Mouse (Mus musculus): Measurements from ENCODE around the gene Wfdc10. TPM values are rescaled to one million over a fixed set of nuclear protein-coding genes. Genes with fewer than 3 reads are reported as not detected.
A peak's percentile ranks its signal among the peaks of the same experiment; 100 is the strongest.
"Not testable (repeated sequence)": the region's sequence is repeated elsewhere in the genome, so short reads cannot be mapped to it uniquely, and the experiment has no call there.

Gene Wfdc10
- polyA plus RNA-seq (2012; rRNA removed): not detected in 2 replicates
- polyA plus RNA-seq (2014; fragmentation: Nextera tagmentation; extraction: Ambion mirVana): not detected in 2 replicates

GRCm38 (mm10) chr2:164655858-164656257, at the start of gene Wfdc10:
TSS of gene Wfdc10 (plus strand) at chr2:164656046.
- Histone ChIP-seq H3K4me2 (ENCODE audit: low read depth) (no peak within 1 kb of the TSS), H3K36me3 (replicated peaks; ENCODE audit: control insufficient read depth, insufficient read depth, low read depth) (no peaks in the 10 kb centered on the region), H3K4me1 (replicated peaks; ENCODE audit: control insufficient read depth in 2 of 2, insufficient read depth in 2 of 2, low read length in 1 of 2) (no peaks in the 10 kb centered on the region), H3K4me3 (ENCODE audit: insufficient read depth in 1 of 2, low read depth in 2 of 2, low read length in 2 of 2) (no peak within 1 kb of the TSS), H3K9me3 (ENCODE audit: control insufficient read depth, low read length) (no peaks in the 10 kb centered on the region), H3K27ac (no peak within 1 kb of the TSS), H3K9ac (replicated peaks) (no peak within 1 kb of the TSS), H3K27me3 (ENCODE audit: control insufficient read depth, insufficient read depth, low read length) (no peaks in the 10 kb centered on the region)
- ATAC-seq (ENCODE audit: insufficient read depth) (no peak), DNase-seq (ENCODE audit: low read depth in 3 of 3, low spot score in 3 of 3) (no peak)
- 8% methylated on average over 11 of the region's 11 CpGs for WGBS (ENCODE audit: insufficient replicate concordance)
- peak; percentile 89 for TF ChIP-seq CTCF (IDR thresholded peaks at IDR 0.05; ENCODE audit: low read depth)
- no peak for TF ChIP-seq EP300 (IDR thresholded peaks at IDR 0.05; ENCODE audit: low read depth)

- H3K27me3 ChIP-seq (ENCODE audit: control insufficient read depth, insufficient read depth, low read length): no peaks in the 10 kb centered on the region
- no peak for ATAC-seq (ENCODE audit: insufficient read depth)
- H3K9ac ChIP-seq (replicated peaks): no peak overlapping the region
- H3K4me2 ChIP-seq (ENCODE audit: low read depth): no peak overlapping the region
- H3K4me3 ChIP-seq (ENCODE audit: insufficient read depth in 1 of 2, low read depth in 2 of 2, low read length in 2 of 2): no peak overlapping the region
- no peaks in the 10 kb centered on the region for H3K36me3 ChIP-seq (replicated peaks; ENCODE audit: control insufficient read depth, insufficient read depth, low read depth)
- no peaks in the 10 kb centered on the region for H3K9me3 ChIP-seq (ENCODE audit: control insufficient read depth, low read length)
- WGBS (ENCODE audit: insufficient replicate concordance): 57% methylated on average over 6 of the region's 6 CpGs
- H3K27ac ChIP-seq: no peak overlapping the region
- no peak for DNase-seq (ENCODE audit: low read depth in 3 of 3, low spot score in 3 of 3)
- TF ChIP-seq CTCF (IDR thresholded peaks at IDR 0.05; ENCODE audit: low read depth) (no peak), EP300 (IDR thresholded peaks at IDR 0.05; ENCODE audit: low read depth) (no peak)
- no peaks in the 10 kb centered on the region for H3K4me1 ChIP-seq (replicated peaks; ENCODE audit: control insufficient read depth in 2 of 2, insufficient read depth in 2 of 2, low read length in 1 of 2)
These were observed 47.1 kb upstream of the Wfdc10 start for GRCm38 (mm10) chr2:164608781-164609180.

GRCm38 (mm10) chr2:164613471-164613870, 42.4 kb upstream of the Wfdc10 start, which contains the start of the genes Wfdc6b and Wfdc8:
TSS of gene Wfdc6b (plus strand) at chr2:164613522.
TSS of gene Wfdc8 (minus strand) at chr2:164613626.
- not testable (repeated sequence) for DNase-seq (ENCODE audit: low read depth in 3 of 3, low spot score in 3 of 3)

GRCm38 (mm10) chr2:164615386-164615785, 40.5 kb upstream of the Wfdc10 start:
- no peak overlapping the region for H3K27ac ChIP-seq

More at GRCm38 (mm10) chr2:164613471-164613870, 42.4 kb upstream of the Wfdc10 start, which contains the start of the genes Wfdc6b and Wfdc8:
- WGBS (ENCODE audit: insufficient replicate concordance): 49% methylated on average over 8 of the region's 8 CpGs
- H3K27me3 ChIP-seq (ENCODE audit: control insufficient read depth, insufficient read depth, low read length); ATAC-seq (ENCODE audit: insufficient read depth); H3K4me3 ChIP-seq (ENCODE audit: insufficient read depth in 1 of 2, low read depth in 2 of 2, low read length in 2 of 2); H3K27ac ChIP-seq; H3K9ac ChIP-seq (replicated peaks); H3K9me3 ChIP-seq (ENCODE audit: control insufficient read depth, low read length); H3K4me1 ChIP-seq (replicated peaks; ENCODE audit: control insufficient read depth in 2 of 2, insufficient read depth in 2 of 2, low read length in 1 of 2); H3K4me2 ChIP-seq (ENCODE audit: low read depth); H3K36me3 ChIP-seq (replicated peaks; ENCODE audit: control insufficient read depth, insufficient read depth, low read depth): not testable (repeated sequence)

GRCm38 (mm10) chr2:164619050-164619449, 36.8 kb upstream of the Wfdc10 start:
- Histone ChIP-seq H3K4me2 (ENCODE audit: low read depth) (no peak overlapping the region), H3K27ac (no peak overlapping the region), H3K9me3 (ENCODE audit: control insufficient read depth, low read length) (no peaks in the 10 kb centered on the region), H3K4me3 (ENCODE audit: insufficient read depth in 1 of 2, low read depth in 2 of 2, low read length in 2 of 2) (no peak overlapping the region), H3K36me3 (replicated peaks; ENCODE audit: control insufficient read depth, insufficient read depth, low read depth) (no peaks in the 10 kb centered on the region), H3K9ac (replicated peaks) (no peak overlapping the region), H3K4me1 (replicated peaks; ENCODE audit: control insufficient read depth in 2 of 2, insufficient read depth in 2 of 2, low read length in 1 of 2) (no peaks in the 10 kb centered on the region), H3K27me3 (ENCODE audit: control insufficient read depth, insufficient read depth, low read length) (no peaks in the 10 kb centered on the region)
- TF ChIP-seq EP300 (IDR thresholded peaks at IDR 0.05; ENCODE audit: low read depth) (no peak), CTCF (IDR thresholded peaks at IDR 0.05; ENCODE audit: low read depth) (no peak)
- 54% methylated on average over 5 of the region's 5 CpGs for WGBS (ENCODE audit: insufficient replicate concordance)
- no peak for DNase-seq (ENCODE audit: low read depth in 3 of 3, low spot score in 3 of 3)
- no peak for ATAC-seq (ENCODE audit: insufficient read depth)

More at GRCm38 (mm10) chr2:164615386-164615785, 40.5 kb upstream of the Wfdc10 start:
- H3K27me3 ChIP-seq (ENCODE audit: control insufficient read depth, insufficient read depth, low read length): no peaks in the 10 kb centered on the region
- no peaks in the 10 kb centered on the region for H3K9me3 ChIP-seq (ENCODE audit: control insufficient read depth, low read length)
- DNase-seq (ENCODE audit: low read depth in 3 of 3, low spot score in 3 of 3) (no peak), ATAC-seq (ENCODE audit: insufficient read depth) (no peak)
- TF ChIP-seq CTCF (IDR thresholded peaks at IDR 0.05; ENCODE audit: low read depth): no peak
- TF ChIP-seq EP300 (IDR thresholded peaks at IDR 0.05; ENCODE audit: low read depth): no peak
- H3K4me2 ChIP-seq (ENCODE audit: low read depth): no peak overlapping the region
- no peak overlapping the region for H3K4me3 ChIP-seq (ENCODE audit: insufficient read depth in 1 of 2, low read depth in 2 of 2, low read length in 2 of 2)
- no peak overlapping the region for H3K9ac ChIP-seq (replicated peaks)
- 61% methylated on average over 3 of the region's 3 CpGs for WGBS (ENCODE audit: insufficient replicate concordance)
- no peaks in the 10 kb centered on the region for H3K4me1 ChIP-seq (replicated peaks; ENCODE audit: control insufficient read depth in 2 of 2, insufficient read depth in 2 of 2, low read length in 1 of 2)
- no peaks in the 10 kb centered on the region for H3K36me3 ChIP-seq (replicated peaks; ENCODE audit: control insufficient read depth, insufficient read depth, low read depth)
